Mouse (Mus musculus) spleen, postnatal 10 days (tissue): ENCODE measurements around the gene Rhbdf2.

Source experiments
- DNase-seq, 2 experiments: peaks; one replicate each; pipeline ENCODE4 v3.0.0; 2021 to 2022; ENCODE audit warnings: low spot score in 2 of 2

The Rhbdf2 gene

GRCm38 (mm10) chr11:116586801-116587631 lies 39.8 kb downstream of the Rhbdf2 start:
- DNase-seq = peak; percentile 82 to 89

- DNase-seq = no peak
Observed at GRCm38 (mm10) chr11:116586310-116586709, 40.5 kb downstream of the Rhbdf2 start, which contains the start of gene Aanat. Gene Aanat (plus strand): TSS chr11:116586432.

DNA sequence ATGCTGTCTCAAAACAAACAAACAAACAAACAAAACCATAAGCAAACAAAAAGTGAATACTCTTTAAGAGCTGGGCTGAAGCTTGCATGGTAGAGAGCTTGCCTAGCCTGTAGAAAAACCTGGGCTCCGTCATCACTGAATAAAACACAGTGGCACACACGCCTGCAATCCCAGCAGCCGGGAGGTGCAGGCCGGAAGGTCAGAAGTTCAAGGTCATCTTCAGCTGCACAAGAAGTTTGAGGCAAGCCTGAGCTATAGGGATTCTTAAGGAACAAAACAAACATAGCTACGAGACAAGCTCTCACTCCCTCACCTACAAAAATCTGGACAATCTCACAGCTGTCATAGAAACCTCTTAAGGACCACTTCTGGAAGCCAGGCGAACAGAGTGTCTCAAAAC lies 41.1 kb downstream of the Rhbdf2 start:
- no peak for DNase-seq

DNA sequence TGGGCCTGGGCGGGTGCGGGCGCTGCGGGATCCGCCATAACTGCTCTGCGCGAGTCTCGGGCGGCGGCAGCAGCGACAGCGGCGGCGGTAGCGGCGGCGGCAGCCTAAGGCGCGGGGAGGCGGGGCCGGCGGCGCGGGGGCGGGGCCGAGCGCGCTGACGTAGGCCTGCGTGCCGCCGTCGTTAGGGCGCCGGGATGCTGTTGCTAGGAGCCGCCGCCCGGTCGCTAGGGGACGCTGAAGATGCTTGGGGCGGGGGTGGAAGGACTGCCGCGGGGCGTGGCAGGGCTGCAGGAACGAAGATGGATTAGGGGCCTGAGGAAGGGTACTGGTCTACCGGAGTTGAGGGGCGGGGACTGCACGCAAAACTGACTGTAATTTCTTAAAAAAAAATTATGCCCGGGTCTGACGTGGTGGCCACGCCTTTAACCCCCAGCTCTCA lies 45.4 kb downstream of the Rhbdf2 start, which contains the start of gene Ube2o:
Ube2o (minus strand) TSS at position 72 of the 439 bp plus-strand sequence.
- peak; percentile 89 to 93 for DNase-seq

GRCm38 (mm10) chr11:116580711-116581375 lies 46.0 kb downstream of the Rhbdf2 start:
- DNase-seq = peak; percentile 75 to 81

DNA sequence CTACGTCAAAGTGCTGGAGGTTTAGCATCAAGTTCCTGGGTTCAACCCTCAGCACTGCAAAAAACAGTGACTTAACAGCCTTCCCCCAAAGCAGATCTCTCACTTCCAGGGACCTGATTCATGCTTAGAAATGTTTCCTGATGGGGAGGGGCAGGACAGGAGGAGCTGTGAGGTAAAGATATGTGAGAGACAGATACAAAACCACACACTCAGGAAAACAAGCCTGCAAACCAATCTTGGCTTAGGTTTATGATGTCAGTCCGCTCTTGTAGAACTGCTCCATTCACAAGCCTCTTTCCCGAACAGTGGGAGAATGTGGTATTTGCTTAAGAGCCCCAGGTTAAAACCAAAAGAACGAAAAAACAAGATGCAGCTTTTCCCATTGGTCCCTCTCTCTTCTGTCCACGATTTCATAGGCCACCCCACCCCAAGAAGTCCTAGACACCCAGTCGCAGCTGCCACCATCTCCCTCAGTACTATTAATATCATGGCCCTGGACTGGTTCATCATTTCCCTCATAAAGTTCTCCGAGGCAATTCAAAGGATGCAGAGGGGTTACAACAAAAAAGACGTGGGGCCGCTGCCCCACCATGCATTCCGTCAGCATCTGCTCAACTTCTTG lies 46.7 kb downstream of the Rhbdf2 start:
- DNase-seq = peak in 1 of 2 experiments; percentile 50

- DNase-seq = no peak
Observed at GRCm38 (mm10) chr11:116579280-116579679, 47.5 kb downstream of the Rhbdf2 start.

- no peak for DNase-seq
Observed at GRCm38 (mm10) chr11:116575396-116575795, 51.4 kb downstream of the Rhbdf2 start.

DNA sequence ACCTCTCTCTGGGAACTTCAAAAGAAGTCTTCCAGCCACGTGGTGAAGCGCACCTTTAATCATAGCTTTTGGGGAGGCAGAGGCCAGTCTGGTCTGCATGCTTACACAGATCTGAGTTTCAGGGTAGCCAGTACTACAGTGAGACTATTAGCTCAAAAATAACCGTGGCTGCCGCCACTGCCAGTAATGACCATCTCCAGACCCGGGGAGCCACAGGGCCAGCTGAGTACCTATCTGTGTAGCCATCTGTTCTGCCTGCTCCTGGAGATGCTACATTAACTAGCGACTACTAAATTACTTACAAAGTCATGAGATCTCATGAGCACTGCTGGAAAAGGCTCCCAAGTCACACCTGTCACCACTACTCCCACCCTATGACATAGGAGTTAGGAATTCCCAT lies 51.8 kb downstream of the Rhbdf2 start:
- no peak for DNase-seq

- DNase-seq = no peak
Observed at GRCm38 (mm10) chr11:116574486-116574885, 52.3 kb downstream of the Rhbdf2 start.

DNA sequence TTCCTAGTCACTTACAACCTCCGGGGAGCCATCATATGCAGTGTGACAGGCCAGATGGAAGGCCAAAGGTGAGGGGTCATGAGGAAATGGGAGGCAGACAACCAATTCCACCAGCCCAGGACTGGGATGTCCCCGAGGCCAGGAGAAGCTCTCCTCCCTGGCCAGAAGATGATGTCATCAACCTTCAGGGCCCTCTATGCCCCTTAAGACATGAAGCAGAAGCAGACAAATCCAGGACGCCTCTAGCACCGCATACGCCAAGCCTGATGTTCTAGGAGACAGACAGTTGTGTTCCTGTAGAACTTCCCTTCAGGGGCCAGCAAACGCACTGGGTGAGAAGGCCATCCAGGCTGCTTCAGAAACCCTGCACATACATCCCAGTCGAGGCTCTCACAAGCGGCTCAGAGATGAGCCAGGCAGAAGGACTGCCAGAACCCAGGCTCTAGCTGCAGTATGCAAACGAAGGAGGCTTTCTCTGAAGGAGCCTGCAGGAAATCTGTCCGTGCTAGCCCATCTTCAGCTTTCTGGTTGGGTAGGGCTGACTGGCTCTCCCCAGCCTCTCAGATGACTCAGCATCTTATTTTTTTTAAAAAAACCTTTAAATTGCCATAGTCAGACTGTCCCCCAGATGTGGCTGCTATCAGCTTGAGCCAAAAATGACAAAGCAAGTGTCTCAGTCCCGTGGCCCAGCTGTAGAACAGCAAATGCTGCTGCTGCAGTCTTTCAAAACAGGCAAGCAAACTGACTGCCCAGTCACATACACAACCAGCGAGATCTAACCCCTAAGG lies 53.9 kb downstream of the Rhbdf2 start:
- DNase-seq = peak; percentile 63 to 69

GRCm38 (mm10) chr11:116571767-116572679 lies 54.8 kb downstream of the Rhbdf2 start:
- DNase-seq = peak; percentile 77 to 89

- no peak for DNase-seq
Observed at GRCm38 (mm10) chr11:116570821-116571220, 56.0 kb downstream of the Rhbdf2 start.

DNA sequence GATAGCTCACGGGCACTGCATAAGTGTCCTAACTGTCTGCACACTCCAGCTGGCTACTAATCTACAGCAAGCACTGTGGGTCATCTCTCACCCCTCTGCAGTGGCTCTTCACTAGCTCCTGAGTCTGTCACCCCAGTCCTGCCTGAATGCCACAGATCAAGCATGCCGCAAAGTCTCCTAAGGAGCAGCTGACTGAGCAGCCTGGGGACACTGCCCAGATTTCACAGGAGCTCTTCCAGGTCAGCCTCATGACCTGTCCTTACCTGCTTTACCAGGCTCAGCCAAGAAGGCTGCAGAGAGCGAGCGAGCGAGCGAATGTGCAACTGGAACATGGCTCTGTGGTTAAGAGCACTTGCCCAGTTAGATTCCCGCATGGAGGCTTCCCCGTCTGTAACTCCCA lies 59.3 kb downstream of the Rhbdf2 start:
- DNase-seq = no peak

GRCm38 (mm10) chr11:116565283-116566041 lies 61.4 kb downstream of the Rhbdf2 start:
- DNase-seq = no peak

DNA sequence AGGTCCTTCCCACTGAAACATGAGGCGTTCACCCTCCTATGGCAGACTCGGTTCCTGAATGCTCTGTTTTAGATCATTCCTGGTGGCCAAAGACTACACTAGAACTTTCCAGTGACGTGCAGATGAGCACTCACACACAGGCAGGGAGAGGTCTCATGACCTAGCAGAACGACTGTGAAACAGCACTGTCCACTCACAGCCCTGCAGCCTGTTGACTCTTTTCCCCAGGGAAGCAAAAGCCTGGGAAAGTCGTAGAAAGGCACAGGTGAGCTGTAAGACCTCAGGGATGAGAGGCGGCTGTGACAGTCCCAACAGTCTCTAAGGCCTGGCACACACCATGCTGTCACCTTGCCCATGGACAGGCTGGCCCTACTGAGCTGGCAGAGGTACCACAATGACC lies 70.5 kb downstream of the Rhbdf2 start:
- DNase-seq = no peak

DNA sequence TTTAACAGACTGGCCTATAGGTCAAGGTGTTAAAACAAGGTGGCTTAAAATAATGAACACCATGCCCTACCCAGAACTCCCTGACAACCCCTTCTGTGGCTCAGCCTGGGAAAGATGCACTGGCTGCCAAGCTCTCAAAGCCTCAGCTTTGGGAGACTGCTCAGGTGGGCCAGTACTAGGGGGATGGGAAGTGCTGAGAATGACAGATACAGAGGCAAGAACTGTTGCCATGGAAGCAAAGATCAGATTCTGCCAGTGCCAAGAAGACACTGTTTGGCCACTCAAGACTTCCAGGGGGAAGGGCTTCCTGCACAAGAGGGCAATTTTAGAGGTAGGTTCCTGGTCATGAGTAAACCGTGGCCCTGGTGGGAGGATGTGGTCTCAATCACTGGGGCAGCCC lies 71.2 kb downstream of the Rhbdf2 start:
- no peak for DNase-seq

- peak in 1 of 2 experiments; percentile 57 for DNase-seq
Observed at GRCm38 (mm10) chr11:116554171-116554878, 72.5 kb downstream of the Rhbdf2 start.

- no peak for DNase-seq
Observed at GRCm38 (mm10) chr11:116552194-116552593, 74.6 kb downstream of the Rhbdf2 start.
